Mouse (Mus musculus) forebrain, postnatal 0 days (tissue): ENCODE data around the gene Sars2. TPM values are rescaled to one million over a fixed set of nuclear protein-coding genes. Genes with fewer than 3 reads are reported as not detected.

Experiments used
- ATAC-seq: fragments of 200-750 bp; cut with Nextera tagmentation; 2 replicates; pipeline ENCODE4 v1.8.0; 2017; ENCODE audit warnings: mild to moderate bottlenecking, moderate library complexity
- DNase-seq: peaks from one replicate; pipeline ENCODE4 v3.0.0-alpha.2; 2015
- H3K27ac ChIP-seq: fragments of 300-500 bp; sonication (generic); 2 replicates; pipeline ENCODE4 v1.5.1; 2014; ENCODE audit warnings: low read depth, mild to moderate bottlenecking, antibody characterized with exemption, low read length, moderate library complexity, mixed read lengths
- H3K27me3 ChIP-seq: fragments of 300-500 bp; sonication (generic); 2 replicates; pipeline ENCODE4 v1.6.1; 2014; ENCODE audit warnings: mild to moderate bottlenecking, low read length, mixed read lengths; ENCODE audit not compliant: insufficient read depth
- H3K36me3 ChIP-seq: fragments of 300-500 bp; sonication (generic); 2 replicates; pipeline ENCODE4 v1.6.1; 2014; ENCODE audit warnings: mild to moderate bottlenecking, moderate library complexity; ENCODE audit not compliant: insufficient read depth
- H3K4me1 ChIP-seq: fragments of 300-500 bp; sonication (generic); 2 replicates; pipeline ENCODE4 v1.6.1; 2014; ENCODE audit warnings: antibody characterized with exemption; ENCODE audit not compliant: insufficient read depth
- H3K4me2 ChIP-seq: fragments of 300-500 bp; sonication (generic); 2 replicates; pipeline ENCODE4 v1.6.1; 2014; ENCODE audit warnings: low read depth, mild to moderate bottlenecking, moderate library complexity
- H3K4me3 ChIP-seq: fragments of 300-500 bp; sonication (generic); 2 replicates; pipeline ENCODE4 v1.5.1; 2014; ENCODE audit warnings: low read depth, low read length, mixed read lengths
- H3K9ac ChIP-seq: fragments of 300-500 bp; sonication (generic); 2 replicates; pipeline ENCODE4 v1.6.1; 2014; ENCODE audit warnings: mild to moderate bottlenecking
- H3K9me3 ChIP-seq: fragments of 300-500 bp; sonication (generic); 2 replicates; pipeline ENCODE4 v1.6.1; 2016; ENCODE audit warnings: low read length
- CTCF ChIP-seq: sonication (generic); IDR thresholded peaks from 2 replicates; pipeline ENCODE4 v1.5.1; 2016; ENCODE audit warnings: antibody characterized with exemption, control low read depth, low read depth
- WGBS: fragments of 180-500 bp; shearing (Covaris S2); extraction: QIAGEN DNeasy Blood & Tissue Kit; methylation state at CpG from one replicate; pipeline ENCODE4 v1.1.7; 2014; 5-methylcytosine and 5-hydroxymethylcytosine counted together
- polyA plus RNA-seq: library from polyadenylated mRNA; unstranded; fragments of >200 nt; fragmentation: Nextera tagmentation; extraction: Ambion mirVana; gene quantifications from 2 replicates; pipeline ENCODE4 v1.2.1, GENCODE M21; 2015
- total RNA-seq: library from RNA; depleted of rRNA; stranded (reverse); fragments of >200 nt; gene quantifications from 2 replicates; pipeline ENCODE4 v1.2.3, GENCODE M21; 2014

Gene Sars2
- total and polyA plus RNA-seq, 2 experiments from 2014 or later: 15.1 to 16.1 TPM

DNA sequence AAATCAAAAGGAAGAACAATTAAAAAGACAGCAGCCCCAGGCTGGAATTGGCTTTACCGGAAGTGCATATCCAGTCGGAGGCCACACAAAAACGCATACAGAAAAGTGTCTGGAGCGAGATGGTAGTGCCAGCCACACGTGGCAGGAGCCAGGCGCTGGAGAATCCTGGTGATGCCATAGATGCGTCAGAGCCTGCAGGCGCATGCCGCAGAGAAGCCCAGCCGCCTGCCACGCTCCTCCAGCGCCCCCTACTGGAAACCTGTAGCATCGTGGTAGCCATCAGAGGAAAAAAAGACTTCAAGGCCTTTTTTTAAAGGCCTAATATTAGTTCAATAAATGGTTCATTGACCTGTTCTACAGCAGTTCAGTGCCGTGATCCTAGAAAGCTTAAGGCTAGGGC lies 15.2 kb upstream of the Sars2 start:
- TF ChIP-seq CTCF: peak; percentile 91
- H3K27ac ChIP-seq: no peak overlapping the region
- 0 out of 2 replicates have a peak, but pooled peaks cover 3% of the 10 kb centered on the region for H3K9me3 ChIP-seq
- no peak overlapping the region for H3K9ac ChIP-seq
- peak overlapping the region; percentile 23; the same call in 1 of the 2 replicates for H3K4me2 ChIP-seq
- 5% methylated on average over 14 of the region's 14 CpGs for WGBS
- ATAC-seq: peak; percentile 89
- peak; percentile 89 for DNase-seq
- no peaks in the 10 kb centered on the region for H3K36me3 ChIP-seq
- no peaks in the 10 kb centered on the region for H3K27me3 ChIP-seq
- no peaks in the 10 kb centered on the region; the same call in 1 of the 2 replicates for H3K4me1 ChIP-seq
- no peak overlapping the region for H3K4me3 ChIP-seq

- ATAC-seq (peak; percentile 56), DNase-seq (peak; percentile 29)
- Histone ChIP-seq H3K4me3 (no peak overlapping the region), H3K9me3 (0 out of 2 replicates have a peak, but pooled peaks cover 3% of the 10 kb centered on the region), H3K4me2 (no peak overlapping the region), H3K9ac (no peak overlapping the region), H3K36me3 (no peaks in the 10 kb centered on the region), H3K4me1 (no peaks in the 10 kb centered on the region; the same call in 1 of the 2 replicates), H3K27me3 (no peaks in the 10 kb centered on the region), H3K27ac (no peak overlapping the region)
- TF ChIP-seq CTCF: peak; percentile 45
- WGBS: 52% methylated on average over 10 of the region's 10 CpGs
These were observed 14.0 kb upstream of the Sars2 start for GRCm38 (mm10) chr7:28727649-28728340.

GRCm38 (mm10) chr7:28732341-28733142 lies 9.2 kb upstream of the Sars2 start:
- WGBS: 4% methylated on average over 58 of the region's 58 CpGs
- DNase-seq: peak; percentile 41
- H3K9ac ChIP-seq: peak overlapping the region; percentile 31

GRCm38 (mm10) chr7:28733211-28733610 lies 8.6 kb upstream of the Sars2 start:
- H3K9ac ChIP-seq: 0 out of 2 replicates have a peak overlapping the region, but pooled peaks have one; percentile 31
- H3K4me1 ChIP-seq: no peaks in the 10 kb centered on the region
- no peaks in the 10 kb centered on the region for H3K27me3 ChIP-seq
- no peak for TF ChIP-seq CTCF
- H3K27ac ChIP-seq: no peak overlapping the region
- 0 out of 2 replicates have a peak, but pooled peaks cover 3% of the 10 kb centered on the region for H3K9me3 ChIP-seq
- peak overlapping the region; percentile 32 for H3K4me3 ChIP-seq
- no peaks in the 10 kb centered on the region; the same call in 1 of the 2 replicates for H3K36me3 ChIP-seq
- peak overlapping the region; percentile 49 for H3K4me2 ChIP-seq
- no peak for DNase-seq
- 8% methylated on average over 11 of the region's 11 CpGs for WGBS
- ATAC-seq: no peak

More at GRCm38 (mm10) chr7:28732341-28733142, 9.2 kb upstream of the Sars2 start:
- H3K4me2 ChIP-seq: peak overlapping the region; percentile 49
- H3K27ac ChIP-seq: no peak overlapping the region
- no peaks in the 10 kb centered on the region for H3K27me3 ChIP-seq
- 0 out of 2 replicates have a peak, but pooled peaks cover 3% of the 10 kb centered on the region for H3K9me3 ChIP-seq
- TF ChIP-seq CTCF: no peak
- peak overlapping the region; percentile 32 for H3K4me3 ChIP-seq
- peak; percentile 72 for ATAC-seq
- no peaks in the 10 kb centered on the region; the same call in 1 of the 2 replicates for H3K36me3 ChIP-seq
- no peaks in the 10 kb centered on the region; the same call in 1 of the 2 replicates for H3K4me1 ChIP-seq

GRCm38 (mm10) chr7:28735701-28736100 lies 6.1 kb upstream of the Sars2 start:
- DNase-seq: no peak
- Histone ChIP-seq H3K4me3 (no peak overlapping the region), H3K4me2 (no peak overlapping the region), H3K4me1 (no peaks in the 10 kb centered on the region), H3K9ac (no peak overlapping the region), H3K27ac (no peak overlapping the region), H3K36me3 (no peaks in the 10 kb centered on the region; the same call in 1 of the 2 replicates), H3K9me3 (0 out of 2 replicates have a peak, but pooled peaks cover 3% of the 10 kb centered on the region), H3K27me3 (no peaks in the 10 kb centered on the region)
- ATAC-seq: no peak
- TF ChIP-seq CTCF: no peak
- WGBS: 80% methylated on average over 6 of the region's 6 CpGs

DNA sequence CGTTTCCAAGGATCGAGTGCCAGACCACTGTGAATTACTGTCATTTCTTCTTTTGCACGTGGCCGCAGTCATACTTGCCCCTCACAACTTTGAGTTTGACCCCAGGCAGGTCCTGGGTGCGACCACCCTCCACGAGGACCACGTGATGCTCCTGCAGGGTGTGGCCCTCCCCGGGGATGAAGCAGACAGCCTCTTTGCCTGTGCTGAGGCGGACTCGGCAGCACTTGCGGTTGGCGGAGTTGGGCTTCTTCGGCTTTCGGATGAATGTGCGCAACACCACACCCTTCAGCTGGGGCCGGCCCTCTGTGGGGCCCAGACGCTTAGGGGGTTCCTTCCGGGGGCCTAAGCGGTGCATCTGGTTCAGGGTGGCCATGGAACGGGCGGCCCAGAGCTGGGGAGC lies 2.0 kb upstream of the Sars2 start:
- no peaks in the 10 kb centered on the region; the same call in 1 of the 2 replicates for H3K36me3 ChIP-seq
- no peak overlapping the region for H3K4me3 ChIP-seq
- no peaks in the 10 kb centered on the region for H3K9me3 ChIP-seq
- 94% methylated on average over 21 of the region's 21 CpGs for WGBS
- H3K27me3 ChIP-seq: no peaks in the 10 kb centered on the region
- no peak for DNase-seq
- no peak overlapping the region for H3K9ac ChIP-seq
- peaks cover 8% of the 10 kb centered on the region for H3K4me1 ChIP-seq
- no peak for TF ChIP-seq CTCF
- ATAC-seq: no peak
- no peak overlapping the region for H3K27ac ChIP-seq
- no peak overlapping the region for H3K4me2 ChIP-seq
